Mouse (Mus musculus) right cerebral cortex, adult 2 months (tissue): ENCODE measurements around the gene Armc3.

ENCODE experiments used
- DNase-seq, 2 experiments: peaks; one replicate each; pipeline ENCODE4 v3.0.0; 2021 to 2022; ENCODE audit warnings: low spot score in 2 of 2

Gene Armc3

DNA sequence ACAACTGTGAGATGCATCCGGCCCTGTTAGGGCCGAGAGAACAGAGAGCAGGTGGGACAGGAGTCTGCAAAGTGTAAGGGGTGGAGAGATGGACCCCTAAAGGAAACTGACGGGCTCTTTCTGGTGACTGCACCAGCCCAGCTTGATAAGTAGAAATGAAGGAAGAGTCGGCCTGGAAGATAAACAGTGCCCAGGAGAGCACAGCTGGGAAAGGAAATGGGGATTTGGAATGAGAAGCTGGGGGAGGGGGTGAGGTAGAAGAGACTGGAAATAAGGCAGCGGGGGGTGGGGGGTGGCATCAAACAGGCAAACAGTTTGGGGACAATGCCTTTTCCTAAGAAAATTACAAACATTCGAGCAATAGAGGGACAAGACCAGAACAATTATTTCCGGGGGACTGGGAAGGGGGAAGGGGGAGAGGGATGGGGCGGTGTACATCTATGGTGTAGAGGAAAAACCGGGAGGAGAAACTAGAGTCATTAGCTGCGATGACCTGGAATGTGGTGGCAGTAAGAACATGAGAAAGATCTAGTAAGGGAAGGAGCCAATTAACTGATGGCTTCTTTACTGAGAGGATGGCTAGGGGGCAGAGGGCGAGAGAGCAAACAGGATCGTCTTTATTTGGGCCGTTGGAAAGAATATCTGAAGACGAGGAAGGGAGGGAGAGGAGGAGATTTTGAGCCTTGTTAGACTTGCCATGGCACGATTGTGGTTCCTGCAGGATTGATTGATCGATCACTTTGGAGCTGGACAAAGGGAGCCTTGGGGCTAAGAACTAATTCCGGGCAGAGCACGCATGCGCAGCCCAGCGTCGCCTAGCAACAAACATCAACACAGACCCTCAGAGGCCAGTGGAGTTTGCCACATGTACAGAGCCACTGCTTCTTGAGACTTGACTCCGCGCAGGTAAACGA is at the start of gene Armc3:
Armc3 (plus strand) TSS at position 851 of the 914 bp plus-strand sequence.
- peak; percentile 43 to 54 for DNase-seq

DNA sequence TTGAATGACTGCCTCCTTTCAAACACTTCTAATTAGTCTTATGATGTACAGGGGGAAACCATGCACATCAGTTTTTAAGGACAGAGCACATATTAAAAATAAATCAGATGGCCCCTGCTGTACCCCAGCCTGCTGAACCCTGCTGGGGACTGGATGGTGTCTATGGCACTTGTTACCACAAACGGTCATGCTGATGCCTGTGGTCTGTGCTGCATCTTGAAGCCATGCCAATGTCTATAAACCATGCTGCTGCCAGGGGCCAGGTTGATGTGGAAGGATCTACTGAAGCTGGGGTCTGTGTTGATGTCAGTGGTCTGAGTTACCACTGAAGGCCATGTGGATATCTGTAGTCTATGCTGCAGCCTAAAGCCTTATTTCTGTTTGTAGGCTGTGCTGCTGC is 46.4 kb upstream of the Armc3 start:
- DNase-seq, result no peak

GRCm38 (mm10) chr2:19156176-19156575 is 42.9 kb upstream of the Armc3 start:
- peak in 1 of 2 experiments; percentile 17 for DNase-seq

GRCm38 (mm10) chr2:19159539-19159938 is 39.6 kb upstream of the Armc3 start:
- no peak for DNase-seq

GRCm38 (mm10) chr2:19160368-19161114 is 38.6 kb upstream of the Armc3 start:
- DNase-seq, result no peak

- no peak for DNase-seq
Observed at GRCm38 (mm10) chr2:19164234-19164633, 34.9 kb upstream of the Armc3 start.

- no peak for DNase-seq
Observed at GRCm38 (mm10) chr2:19176827-19177236, 22.3 kb upstream of the Armc3 start.

- no peak for DNase-seq
Observed at GRCm38 (mm10) chr2:19199366-19199853, 308 bp downstream of the Armc3 start.

- DNase-seq, result no peak
Observed at GRCm38 (mm10) chr2:19200112-19200511, 1.0 kb downstream of the Armc3 start.

DNA sequence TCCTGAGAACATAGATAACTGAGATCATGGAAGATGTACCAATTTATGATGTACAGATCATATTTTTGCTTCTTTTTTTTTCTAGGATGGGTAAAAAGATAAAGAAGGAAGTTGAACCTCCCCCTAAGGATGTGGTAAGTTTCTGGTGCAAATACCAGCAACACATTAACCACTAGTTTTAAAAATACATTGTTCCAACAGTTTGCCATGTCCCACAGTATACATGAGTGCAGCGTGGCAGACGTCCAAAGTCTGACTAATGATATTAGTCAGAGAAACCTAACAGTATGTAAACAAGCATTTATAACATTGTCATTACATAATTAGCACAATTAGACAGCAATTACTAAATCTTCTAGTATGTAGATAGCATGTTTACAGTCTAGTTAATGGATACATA is 2.6 kb downstream of the Armc3 start:
- peak in 1 of 2 experiments; percentile 16 for DNase-seq

GRCm38 (mm10) chr2:19234305-19234704 is 35.2 kb downstream of the Armc3 start:
- no peak for DNase-seq

DNA sequence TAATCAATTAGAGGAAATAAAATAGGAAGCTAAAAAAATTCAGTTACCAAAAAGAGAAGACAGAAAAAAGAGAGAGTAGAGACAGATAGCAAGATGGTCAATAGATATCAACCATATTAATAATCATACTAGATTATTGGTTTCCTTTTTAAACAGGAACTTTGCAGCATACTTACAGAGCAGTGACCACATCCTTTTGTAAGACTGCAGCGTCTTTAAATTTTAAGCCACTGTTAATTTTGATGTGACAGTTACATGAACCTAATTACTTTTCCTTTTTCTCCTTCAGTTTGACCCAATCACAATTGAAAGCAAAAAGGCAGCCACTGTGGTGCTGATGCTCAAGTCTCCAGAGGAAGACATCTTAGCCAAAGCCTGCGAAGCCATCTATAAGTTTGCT is 36.1 kb downstream of the Armc3 start:
- no peak for DNase-seq

GRCm38 (mm10) chr2:19235614-19236013 is 36.5 kb downstream of the Armc3 start:
- DNase-seq, result no peak

DNA sequence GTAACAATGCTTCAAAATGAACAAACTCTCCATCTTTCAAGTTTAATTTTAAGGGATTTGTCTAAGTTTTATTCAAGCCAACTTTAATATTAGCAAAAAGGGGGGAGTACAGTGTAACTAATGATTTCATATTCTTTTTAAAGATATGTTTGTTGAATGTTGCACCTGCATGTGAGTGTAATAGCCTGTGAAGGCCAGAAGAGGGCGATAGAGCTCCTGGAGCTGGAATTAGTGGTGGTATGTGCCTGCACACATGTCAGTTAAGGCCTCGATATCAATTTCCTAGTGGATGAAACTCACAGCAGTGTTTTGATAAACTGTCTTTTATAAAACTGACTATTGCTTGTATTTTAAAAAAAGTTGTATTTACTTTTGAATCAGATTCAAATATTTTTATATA is 39.7 kb downstream of the Armc3 start:
- no peak for DNase-seq

- no peak for DNase-seq
Observed at GRCm38 (mm10) chr2:19249611-19250010, 50.5 kb downstream of the Armc3 start.

DNA sequence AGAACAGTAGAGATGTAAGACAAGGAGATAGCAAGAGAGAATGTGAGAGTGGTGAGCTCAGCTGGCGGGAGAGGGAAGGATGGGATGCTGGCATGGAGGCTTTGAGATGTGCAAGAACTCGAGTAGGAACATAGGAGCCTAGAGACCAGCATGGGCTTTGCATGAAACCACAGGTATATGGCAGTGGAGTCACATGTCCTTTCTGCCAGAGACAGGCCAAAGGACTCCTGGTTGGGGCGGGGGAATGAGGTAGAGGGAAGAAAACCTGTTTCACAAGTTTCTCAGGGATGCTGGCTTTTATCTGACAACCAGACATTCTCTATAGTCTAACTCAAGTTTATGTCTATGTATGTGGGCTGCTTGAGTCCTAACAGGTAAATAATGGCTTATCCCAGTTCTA is 55.9 kb downstream of the Armc3 start:
- no peak for DNase-seq

DNA sequence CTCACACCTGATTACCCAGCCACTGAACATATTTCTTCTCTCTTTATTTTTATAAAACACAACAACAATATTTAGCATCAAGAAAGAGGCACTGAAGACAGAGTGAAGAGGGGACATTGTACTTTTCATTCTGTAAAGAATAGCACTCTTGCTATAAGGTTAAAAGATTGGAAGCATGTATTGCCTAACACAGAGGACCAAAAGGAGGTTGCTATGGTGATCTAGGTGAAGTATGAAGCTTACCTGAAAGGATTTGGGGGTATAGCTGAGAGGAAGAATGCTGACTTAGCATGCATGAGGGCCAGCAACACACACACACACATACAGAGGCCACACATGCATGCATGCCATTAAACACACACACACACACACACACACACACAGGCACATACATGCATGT is 58.2 kb downstream of the Armc3 start:
- no peak for DNase-seq

- DNase-seq, result no peak
Observed at GRCm38 (mm10) chr2:19260399-19260798, 61.3 kb downstream of the Armc3 start.

DNA sequence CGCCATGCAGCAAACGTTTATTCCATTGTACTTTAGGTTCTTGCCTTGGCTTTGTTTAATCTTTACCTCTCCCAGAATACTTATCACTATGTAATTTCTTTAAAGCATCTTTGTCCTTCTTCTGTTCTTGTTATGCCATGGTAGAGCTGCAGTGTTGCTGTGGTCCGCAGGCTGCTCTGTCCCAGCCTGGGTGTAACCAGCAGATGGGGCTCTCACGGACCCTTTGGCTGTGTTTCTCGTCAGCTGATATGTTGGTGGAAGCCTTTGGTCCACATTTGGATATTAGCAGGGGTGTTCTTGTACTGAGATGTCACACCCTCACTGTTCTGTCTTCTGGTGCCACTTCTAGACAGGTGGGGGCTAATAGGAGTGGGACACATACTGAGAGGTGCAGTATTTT is 64.3 kb downstream of the Armc3 start:
- DNase-seq, result no peak

DNA sequence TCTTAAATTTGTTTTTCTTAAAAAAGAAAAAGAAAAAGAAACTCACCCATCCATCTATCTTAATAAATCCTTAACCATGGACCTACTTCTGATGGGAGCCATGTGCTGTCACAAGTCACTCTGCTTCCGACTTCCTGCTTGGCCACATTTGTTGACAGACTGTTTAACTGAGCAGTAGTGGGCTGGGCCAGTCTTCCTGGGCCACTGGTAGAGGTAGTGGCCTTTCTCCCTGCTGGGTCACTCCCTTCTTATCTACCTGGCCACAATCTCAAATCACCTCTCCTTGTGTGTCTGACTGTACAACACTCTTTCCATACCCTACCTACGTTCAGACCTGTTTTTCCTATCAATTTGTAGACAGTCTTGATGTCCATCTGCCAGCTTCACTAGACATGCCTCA is 66.7 kb downstream of the Armc3 start:
- no peak for DNase-seq

- no peak for DNase-seq
Observed at GRCm38 (mm10) chr2:19267396-19267795, 68.3 kb downstream of the Armc3 start.

- no peak for DNase-seq
Observed at GRCm38 (mm10) chr2:19269955-19270354, 70.9 kb downstream of the Armc3 start.

GRCm38 (mm10) chr2:19270709-19271120 is 71.6 kb downstream of the Armc3 start:
- no peak for DNase-seq
